Mouse (Mus musculus) liver, embryonic 13.5 days (tissue): ENCODE results near the gene Sgip1. TPM values are rescaled to one million over a fixed set of nuclear protein-coding genes. Genes with fewer than 3 reads are reported as not detected.

Experiments
- ATAC-seq: fragments of 200-750 bp; cut with Nextera tagmentation; 2 replicates; pipeline ENCODE4 v1.8.0; 2017; ENCODE audit warnings: low read depth, mild to moderate bottlenecking, moderate number of reproducible peaks, moderate library complexity
- DNase-seq: peaks from one replicate; pipeline ENCODE4 v3.0.0; 2022
- H3K27ac ChIP-seq: fragments of 300-500 bp; sonication (generic); 2 replicates; pipeline ENCODE4 v1.5.1; 2015; ENCODE audit warnings: moderate library complexity, mild to moderate bottlenecking, inconsistent platforms
- H3K27me3 ChIP-seq: fragments of 300-500 bp; sonication (generic); 2 replicates; pipeline ENCODE4 v1.6.1; 2015; ENCODE audit warnings: mild to moderate bottlenecking, inconsistent platforms
- H3K36me3 ChIP-seq: fragments of 300-500 bp; sonication (generic); 2 replicates; pipeline ENCODE4 v1.6.1; 2015; ENCODE audit warnings: mild to moderate bottlenecking, inconsistent platforms
- H3K4me1 ChIP-seq: fragments of 300-500 bp; sonication (generic); replicated peaks from 2 replicates; pipeline ENCODE4 v1.6.1; 2015; ENCODE audit warnings: inconsistent platforms
- H3K4me2 ChIP-seq: fragments of 300-500 bp; sonication (generic); 2 replicates; pipeline ENCODE4 v1.6.1; 2015; ENCODE audit warnings: inconsistent platforms, mild to moderate bottlenecking, moderate library complexity
- H3K4me3 ChIP-seq: fragments of 300-500 bp; sonication (generic); replicated peaks from 2 replicates; pipeline ENCODE4 v1.5.1; 2015; ENCODE audit warnings: mild to moderate bottlenecking, inconsistent platforms
- H3K9ac ChIP-seq: fragments of 300-500 bp; sonication (generic); 2 replicates; pipeline ENCODE4 v1.6.1; 2015; ENCODE audit warnings: mild to moderate bottlenecking, inconsistent platforms
- H3K9me3 ChIP-seq: fragments of 300-500 bp; sonication (generic); replicated peaks from 2 replicates; pipeline ENCODE4 v1.6.1; 2016; ENCODE audit warnings: inconsistent platforms
- WGBS: fragments of 180-500 bp; shearing (Covaris S2); methylation state at CpG from one replicate; pipeline ENCODE4 v1.1.7; 2015; ENCODE audit not compliant: insufficient replicate concordance; 5-methylcytosine and 5-hydroxymethylcytosine counted together
- polyA plus RNA-seq: library from polyadenylated mRNA; unstranded; fragments of >200 nt; fragmentation: Nextera tagmentation; extraction: Ambion mirVana; gene quantifications from 2 replicates; pipeline ENCODE4 v1.2.1, GENCODE M21; 2015

Sgip1 gene
- polyA plus RNA-seq, 1 experiment from 2014 or later: 0.54 TPM

DNA sequence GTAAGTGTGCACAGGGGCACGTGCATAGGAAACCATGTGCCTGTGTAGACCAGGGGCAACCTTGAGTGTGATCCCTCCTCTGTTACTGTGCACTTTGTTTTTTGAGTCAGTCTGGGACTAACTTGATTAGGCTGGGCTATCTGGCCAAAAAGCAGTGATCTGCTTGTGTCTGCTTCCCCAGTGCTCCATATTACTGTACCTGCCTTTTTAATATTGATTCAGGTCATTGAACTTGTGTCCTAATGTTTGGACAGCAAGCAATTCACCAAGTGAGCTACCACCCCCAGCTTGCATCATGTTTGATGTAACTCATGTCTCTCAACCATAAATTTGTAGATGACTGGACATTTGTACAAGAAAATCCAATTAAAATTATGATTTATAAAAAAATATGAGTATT lies 69.2 kb downstream of the Sgip1 start:
- Histone ChIP-seq H3K36me3 (no peaks in the 10 kb centered on the region), H3K4me1 (no peaks in the 10 kb centered on the region), H3K27ac (no peak overlapping the region), H3K27me3 (no peaks in the 10 kb centered on the region), H3K4me2 (no peak overlapping the region), H3K9ac (no peak overlapping the region), H3K9me3 (no peaks in the 10 kb centered on the region), H3K4me3 (no peak overlapping the region)
- ATAC-seq: peak; percentile 45; the same call in 1 of the 2 replicates
- DNase-seq: no peak
- 42% methylated on average over 1 of the region's 1 CpGs for WGBS

DNA sequence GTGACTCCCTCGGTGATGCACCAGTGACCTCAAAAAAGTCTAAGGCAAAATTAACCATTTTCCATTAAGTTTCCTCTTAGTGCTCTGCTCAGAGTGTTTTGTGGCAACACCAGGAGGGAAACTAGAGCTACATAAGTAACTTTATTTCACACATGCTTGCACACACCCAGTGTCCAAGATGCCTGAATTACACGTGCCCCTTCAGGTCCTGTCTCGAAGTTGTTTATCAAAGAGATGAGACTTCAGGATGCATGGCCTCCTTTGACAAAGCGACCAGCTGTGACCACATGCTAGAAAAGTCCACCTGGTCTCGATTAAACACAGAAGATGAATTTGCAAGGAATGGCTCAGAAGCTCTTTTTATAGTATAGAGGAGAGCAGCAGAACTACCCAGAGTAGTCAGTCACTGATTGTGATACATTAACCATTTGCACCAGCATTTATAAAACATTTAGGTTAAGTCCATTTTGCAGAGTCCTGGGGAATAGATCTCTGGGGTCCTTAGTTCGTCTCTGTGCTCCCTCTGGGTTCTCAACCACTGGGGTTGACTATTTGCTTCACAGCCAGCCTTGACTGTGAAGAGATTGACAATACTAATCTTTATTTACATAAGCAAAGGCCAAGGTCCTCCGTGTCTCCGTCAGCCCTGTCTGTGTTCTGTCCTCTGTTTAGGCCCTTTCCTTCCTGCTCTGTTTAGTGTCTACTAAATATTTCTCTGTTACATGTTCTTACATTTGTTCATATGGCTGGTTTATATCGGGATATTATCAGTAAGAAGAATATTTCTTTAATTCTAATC lies 70.1 kb downstream of the Sgip1 start:
- H3K27me3 ChIP-seq: no peaks in the 10 kb centered on the region
- no peak overlapping the region for H3K4me2 ChIP-seq
- no peak overlapping the region for H3K9ac ChIP-seq
- H3K9me3 ChIP-seq: no peaks in the 10 kb centered on the region
- WGBS: 45% methylated on average over 9 of the region's 9 CpGs
- H3K27ac ChIP-seq: peak overlapping the region; percentile 11; the same call in 1 of the 2 replicates
- DNase-seq (no peak), ATAC-seq (peak; percentile 47; the same call in 1 of the 2 replicates)
- H3K4me3 ChIP-seq: no peak overlapping the region
- H3K4me1 ChIP-seq: no peaks in the 10 kb centered on the region
- no peaks in the 10 kb centered on the region for H3K36me3 ChIP-seq

DNA sequence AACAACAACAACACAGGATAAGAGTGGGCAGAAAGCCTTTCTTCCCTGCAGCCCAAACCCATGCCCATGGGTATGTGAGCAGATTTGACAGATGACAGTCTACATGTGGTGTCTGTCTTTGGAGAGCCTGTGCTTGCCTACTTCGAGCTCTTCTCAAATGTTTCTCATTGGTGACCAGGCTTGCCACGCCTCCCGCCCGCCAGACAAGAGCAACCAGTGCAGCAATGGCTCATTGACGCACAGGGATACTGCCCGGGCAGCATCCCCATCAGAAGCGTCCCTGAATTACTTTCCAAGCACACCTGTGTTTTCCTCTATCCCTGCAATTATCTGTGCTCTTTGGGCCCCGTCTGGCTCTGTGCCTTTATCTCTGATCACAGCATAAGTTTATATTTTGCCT lies 72.2 kb downstream of the Sgip1 start:
- ATAC-seq: no peak
- 72% methylated on average over 8 of the region's 8 CpGs for WGBS
- Histone ChIP-seq H3K9ac (no peak overlapping the region), H3K4me1 (no peaks in the 10 kb centered on the region), H3K4me2 (no peak overlapping the region), H3K27me3 (no peaks in the 10 kb centered on the region), H3K27ac (no peak overlapping the region), H3K9me3 (no peaks in the 10 kb centered on the region), H3K4me3 (no peak overlapping the region), H3K36me3 (no peaks in the 10 kb centered on the region)
- DNase-seq: no peak

DNA sequence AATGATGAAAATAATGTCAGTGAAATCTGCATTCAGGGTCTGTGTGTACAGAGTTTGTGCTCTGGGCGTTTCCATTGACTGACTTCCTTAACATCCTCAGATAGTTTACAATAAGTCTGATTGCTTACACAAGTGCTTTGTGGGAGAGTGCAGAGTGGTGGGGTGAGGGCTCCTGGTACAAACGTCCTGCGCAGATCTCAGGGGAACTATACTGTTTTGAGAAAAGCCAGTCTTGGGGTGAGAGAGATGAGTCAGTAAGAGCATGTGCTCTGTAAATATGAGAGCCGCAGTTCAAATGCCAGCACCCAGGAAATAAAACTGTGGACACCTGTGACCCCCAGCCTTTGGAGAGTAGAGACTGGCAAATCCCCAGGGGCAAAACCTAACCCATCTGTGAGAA lies 80.7 kb downstream of the Sgip1 start:
- no peak for ATAC-seq
- 57% methylated on average over 4 of the region's 4 CpGs for WGBS
- no peak overlapping the region for H3K9ac ChIP-seq
- no peaks in the 10 kb centered on the region for H3K36me3 ChIP-seq
- no peaks in the 10 kb centered on the region for H3K9me3 ChIP-seq
- no peak overlapping the region for H3K4me2 ChIP-seq
- H3K27me3 ChIP-seq: no peaks in the 10 kb centered on the region
- DNase-seq: no peak
- H3K4me3 ChIP-seq: no peak overlapping the region
- H3K27ac ChIP-seq: no peak overlapping the region
- no peaks in the 10 kb centered on the region for H3K4me1 ChIP-seq

DNA sequence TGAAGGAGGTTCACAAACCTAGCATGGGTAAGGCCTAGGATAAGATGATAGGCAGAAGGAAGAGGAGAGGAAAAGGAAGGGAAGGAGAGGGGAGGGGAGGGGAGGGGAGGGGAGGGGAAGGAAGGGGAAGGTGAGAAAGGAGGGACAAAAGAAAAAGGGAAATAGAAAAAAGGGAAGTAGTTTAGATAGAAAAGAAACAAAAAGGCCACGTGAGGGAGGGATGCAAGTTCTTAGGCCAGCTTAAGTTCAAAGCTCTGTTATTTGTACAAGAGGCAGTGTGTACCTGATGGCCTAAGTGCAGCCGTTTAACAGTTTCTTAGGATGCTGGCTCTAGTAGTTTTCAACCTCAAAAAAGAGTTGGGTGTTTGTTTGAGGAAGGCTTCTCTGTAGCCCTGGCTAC lies 83.4 kb downstream of the Sgip1 start:
- DNase-seq: no peak
- Histone ChIP-seq H3K36me3 (no peaks in the 10 kb centered on the region), H3K4me1 (no peaks in the 10 kb centered on the region), H3K27me3 (no peaks in the 10 kb centered on the region), H3K9ac (no peak overlapping the region), H3K4me2 (no peak overlapping the region), H3K4me3 (no peak overlapping the region), H3K27ac (no peak overlapping the region), H3K9me3 (no peaks in the 10 kb centered on the region)
- 38% methylated on average over 2 of the region's 2 CpGs for WGBS
- ATAC-seq: no peak

DNA sequence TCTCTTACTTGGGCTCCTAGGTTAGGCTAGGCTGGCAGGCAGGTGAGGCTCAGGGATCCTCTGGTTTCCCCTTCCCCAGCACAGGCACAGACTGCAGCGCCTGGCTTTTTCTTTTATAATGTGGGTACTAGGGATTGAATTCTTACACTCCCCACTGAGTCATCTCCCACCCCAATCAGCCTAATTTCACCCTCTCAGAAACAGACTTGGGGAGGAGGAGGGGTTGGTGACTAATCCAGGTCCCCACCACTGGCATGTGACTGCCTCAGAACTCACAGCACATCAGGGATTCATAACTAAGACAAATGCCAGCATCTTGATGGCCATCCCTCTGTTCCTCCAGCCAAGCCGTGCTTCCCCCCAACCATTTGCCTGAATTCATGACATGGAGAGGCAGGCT lies 85.1 kb downstream of the Sgip1 start:
- ATAC-seq (no peak), DNase-seq (no peak)
- H3K27ac ChIP-seq: no peak overlapping the region
- H3K9ac ChIP-seq: no peak overlapping the region
- WGBS: 74% methylated on average over 2 of the region's 2 CpGs
- H3K4me2 ChIP-seq: no peak overlapping the region
- H3K27me3 ChIP-seq: no peaks in the 10 kb centered on the region
- H3K9me3 ChIP-seq: no peaks in the 10 kb centered on the region
- H3K4me1 ChIP-seq: no peaks in the 10 kb centered on the region
- H3K4me3 ChIP-seq: no peak overlapping the region
- no peaks in the 10 kb centered on the region for H3K36me3 ChIP-seq

DNA sequence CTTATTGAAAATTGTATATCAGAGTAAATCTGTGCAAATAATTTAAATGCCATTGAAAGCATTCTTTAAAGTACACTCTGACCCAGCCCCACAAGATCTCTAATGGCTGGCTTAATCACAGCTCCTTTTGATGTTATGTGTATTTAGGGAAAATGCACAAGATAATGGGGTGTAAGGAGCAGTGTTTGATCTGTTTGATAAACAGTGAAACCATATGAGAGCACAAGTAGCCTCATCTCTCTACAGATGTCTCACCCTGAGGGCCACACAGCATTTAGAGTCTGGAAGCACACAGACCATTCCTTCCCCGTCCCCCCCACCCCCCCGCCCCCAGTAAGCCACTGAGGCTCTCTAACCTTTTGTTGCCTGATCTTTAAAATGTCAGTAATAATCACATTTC lies 87.4 kb downstream of the Sgip1 start:
- Histone ChIP-seq H3K4me1 (no peaks in the 10 kb centered on the region), H3K27ac (no peak overlapping the region), H3K4me3 (no peak overlapping the region), H3K9ac (no peak overlapping the region), H3K9me3 (no peaks in the 10 kb centered on the region), H3K27me3 (no peaks in the 10 kb centered on the region), H3K36me3 (no peaks in the 10 kb centered on the region), H3K4me2 (no peak overlapping the region)
- 73% methylated on average over 2 of the region's 2 CpGs for WGBS
- no peak for ATAC-seq
- DNase-seq: no peak

DNA sequence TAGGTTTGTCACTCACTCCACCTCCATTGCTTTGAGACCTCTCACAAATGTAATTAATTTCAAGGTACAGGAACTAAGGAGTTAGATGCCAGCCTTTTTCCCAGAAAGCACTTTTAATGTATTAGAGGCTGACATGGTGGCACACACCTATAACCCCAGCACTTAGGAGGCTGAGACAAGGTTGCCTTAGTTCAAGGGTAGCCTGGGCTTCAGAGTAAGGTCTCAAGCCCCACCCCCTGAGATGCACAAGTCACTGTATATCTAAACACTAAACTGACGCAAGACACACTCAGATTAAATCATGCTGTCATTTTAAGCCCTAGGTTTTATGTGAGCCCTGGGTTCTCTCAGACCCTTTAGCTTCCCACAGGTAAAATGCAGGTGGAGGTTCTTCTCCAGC lies 92.1 kb downstream of the Sgip1 start:
- H3K4me3 ChIP-seq: no peak overlapping the region
- DNase-seq: no peak
- no peak overlapping the region for H3K27ac ChIP-seq
- H3K27me3 ChIP-seq: no peaks in the 10 kb centered on the region
- no peaks in the 10 kb centered on the region for H3K4me1 ChIP-seq
- 58% methylated on average over 1 of the region's 1 CpGs for WGBS
- ATAC-seq: no peak
- H3K36me3 ChIP-seq: no peaks in the 10 kb centered on the region
- no peak overlapping the region for H3K4me2 ChIP-seq
- H3K9ac ChIP-seq: no peak overlapping the region
- no peaks in the 10 kb centered on the region for H3K9me3 ChIP-seq

DNA sequence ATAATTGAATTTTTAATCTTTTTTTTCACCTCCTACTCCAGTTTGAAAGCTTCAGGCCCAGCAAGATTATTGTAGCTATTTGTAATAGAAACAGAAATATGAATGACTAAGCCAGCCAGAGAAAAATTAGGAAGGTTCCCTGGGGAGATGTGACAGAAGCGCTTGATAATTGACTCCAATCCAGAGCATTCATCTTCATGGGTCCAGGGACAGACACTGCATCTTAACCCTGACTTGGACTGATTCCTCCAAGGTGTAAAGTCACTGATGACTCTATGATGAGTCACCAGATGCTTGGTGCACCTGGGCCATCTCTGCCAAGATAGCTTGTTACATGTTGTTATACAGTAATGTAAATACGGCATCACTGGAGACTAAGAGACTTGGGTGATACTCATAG lies 92.6 kb downstream of the Sgip1 start:
- no peak overlapping the region for H3K4me3 ChIP-seq
- H3K27ac ChIP-seq: no peak overlapping the region
- WGBS: 78% methylated on average over 2 of the region's 2 CpGs
- H3K36me3 ChIP-seq: no peaks in the 10 kb centered on the region
- H3K9ac ChIP-seq: no peak overlapping the region
- H3K9me3 ChIP-seq: no peaks in the 10 kb centered on the region
- H3K4me1 ChIP-seq: no peaks in the 10 kb centered on the region
- no peaks in the 10 kb centered on the region for H3K27me3 ChIP-seq
- DNase-seq (no peak), ATAC-seq (no peak)
- H3K4me2 ChIP-seq: no peak overlapping the region

DNA sequence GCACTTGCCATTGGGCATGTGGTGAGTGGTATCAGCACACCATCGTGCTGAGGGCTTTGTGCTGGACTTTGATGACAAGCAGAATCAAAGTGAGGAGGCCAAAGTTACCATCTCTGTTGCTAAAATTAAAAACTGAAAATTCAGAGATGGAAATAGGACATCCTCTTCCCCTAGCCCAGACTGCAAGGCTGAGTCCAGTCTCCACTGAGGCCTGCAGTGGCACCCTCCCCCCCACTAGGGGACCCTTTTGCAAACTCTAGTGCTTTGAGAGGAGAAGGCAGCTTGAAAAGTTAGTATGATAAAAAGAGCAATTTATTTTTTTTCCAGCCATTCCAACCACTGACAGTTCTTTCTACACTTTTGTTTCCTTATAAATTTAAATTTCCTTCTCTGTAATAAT lies 93.6 kb downstream of the Sgip1 start:
- ATAC-seq: no peak

DNA sequence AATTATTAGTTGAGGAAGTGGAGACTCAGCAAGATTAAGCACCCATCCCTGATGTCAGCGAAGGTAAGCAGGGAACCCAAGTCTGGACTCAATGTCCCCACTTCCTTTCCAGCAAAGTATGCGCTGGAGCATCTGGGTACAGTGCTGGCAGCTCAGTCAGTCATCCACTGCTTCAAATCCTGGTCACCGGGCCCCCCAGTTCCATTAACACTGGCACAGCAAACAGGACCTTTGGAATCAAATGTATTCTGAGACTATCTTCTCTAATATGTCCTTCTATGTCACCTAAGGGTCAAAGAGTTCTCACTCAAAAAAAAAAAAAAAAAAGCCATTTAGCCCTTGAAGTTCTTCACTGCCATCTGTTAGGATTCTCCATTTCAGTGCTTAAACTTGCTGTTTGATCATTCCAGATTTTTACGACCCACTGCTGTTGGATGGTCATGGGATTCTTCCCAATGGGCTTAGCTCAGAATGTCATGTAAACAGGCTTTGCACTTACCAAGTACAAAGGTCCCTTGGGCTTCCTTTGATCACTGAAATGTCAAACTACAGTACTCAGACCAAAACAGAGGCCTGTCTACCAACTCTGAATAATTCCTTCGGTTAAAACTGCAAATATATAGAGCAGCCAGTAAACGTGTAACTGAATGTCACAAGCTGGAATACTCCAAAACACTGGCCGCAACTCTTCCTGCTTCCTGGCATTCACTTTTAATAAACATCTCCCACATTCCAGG lies 99.1 kb downstream of the Sgip1 start:
- Histone ChIP-seq H3K9ac (no peak overlapping the region), H3K36me3 (no peaks in the 10 kb centered on the region), H3K4me1 (no peaks in the 10 kb centered on the region), H3K4me3 (no peak overlapping the region), H3K4me2 (no peak overlapping the region), H3K27ac (peak overlapping the region; percentile 55), H3K9me3 (no peaks in the 10 kb centered on the region), H3K27me3 (no peaks in the 10 kb centered on the region)
- DNase-seq: no peak
- WGBS: 63% methylated on average over 7 of the region's 7 CpGs
- peak; percentile 62 for ATAC-seq

More for the DNA sequence above, 93.6 kb downstream of the Sgip1 start:
- Histone ChIP-seq H3K27ac (no peak overlapping the region), H3K9me3 (no peaks in the 10 kb centered on the region), H3K4me1 (no peaks in the 10 kb centered on the region), H3K4me3 (no peak overlapping the region), H3K4me2 (no peak overlapping the region), H3K27me3 (no peaks in the 10 kb centered on the region), H3K36me3 (no peaks in the 10 kb centered on the region), H3K9ac (no peak overlapping the region)
- DNase-seq: no peak
- WGBS: 55% methylated on average over 1 of the region's 1 CpGs
